Mouse (Mus musculus): ENCODE measurements around the gene Tigd3. TPM values are rescaled to one million over a fixed set of nuclear protein-coding genes. Genes with fewer than 3 reads are reported as not detected.

Gene Tigd3
- 2.1 and 2.2 TPM in 2 replicates for total RNA-seq (2012; rRNA removed)

DNA sequence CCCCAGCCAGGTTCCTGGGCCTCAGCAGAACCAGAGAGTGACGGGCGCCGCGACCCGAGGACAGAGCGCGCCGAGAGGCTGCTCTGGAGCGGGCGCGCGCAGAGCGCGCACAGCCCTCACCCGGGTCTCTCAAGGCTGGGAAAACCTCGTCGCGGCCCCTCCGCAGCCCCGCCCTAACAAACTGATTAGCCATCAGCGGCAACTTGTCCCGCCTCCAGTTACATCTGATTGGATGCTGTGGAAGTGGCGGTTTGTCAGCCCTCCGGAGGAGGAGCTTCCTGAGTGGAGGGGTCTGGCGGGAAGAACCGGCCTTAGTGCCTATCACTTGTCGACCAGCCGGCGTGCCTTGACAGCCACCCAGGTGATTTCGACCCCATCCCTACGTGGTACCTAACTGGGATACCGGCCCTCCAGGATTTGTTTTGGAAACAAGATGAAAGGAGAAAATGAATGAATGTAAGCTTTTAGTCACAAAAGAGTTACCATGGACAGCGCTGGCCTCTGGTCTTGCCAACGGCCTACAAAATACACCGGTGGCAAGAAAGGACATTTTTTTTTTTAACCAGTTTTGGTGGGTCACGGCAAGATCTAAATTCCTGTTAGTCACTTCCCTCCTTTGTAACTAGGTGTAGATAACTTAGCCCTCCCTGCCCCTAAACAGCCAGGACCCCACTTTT lies at the start of gene Tigd3:
Gene Tigd3 (minus strand): TSS at position 148 of the 677 bp plus-strand sequence.
- H3K27ac ChIP-seq (ENCODE audit: insufficient read depth, low read depth, low read length, poor library complexity, severe bottlenecking), result no peak within 1 kb of the TSS
- H3K36me3 ChIP-seq (ENCODE audit: control insufficient read depth, insufficient read depth, low read length, poor library complexity, severe bottlenecking), result peaks cover 9% of the 10 kb centered on the region
- peak; percentile 76 for TF ChIP-seq CHD2 (IDR thresholded peaks at IDR 0.05; ENCODE audit: low read depth, low read length)
- TF ChIP-seq ZNF384 (IDR thresholded peaks at IDR 0.05; ENCODE audit: low read depth, low read length), result no peak

DNA sequence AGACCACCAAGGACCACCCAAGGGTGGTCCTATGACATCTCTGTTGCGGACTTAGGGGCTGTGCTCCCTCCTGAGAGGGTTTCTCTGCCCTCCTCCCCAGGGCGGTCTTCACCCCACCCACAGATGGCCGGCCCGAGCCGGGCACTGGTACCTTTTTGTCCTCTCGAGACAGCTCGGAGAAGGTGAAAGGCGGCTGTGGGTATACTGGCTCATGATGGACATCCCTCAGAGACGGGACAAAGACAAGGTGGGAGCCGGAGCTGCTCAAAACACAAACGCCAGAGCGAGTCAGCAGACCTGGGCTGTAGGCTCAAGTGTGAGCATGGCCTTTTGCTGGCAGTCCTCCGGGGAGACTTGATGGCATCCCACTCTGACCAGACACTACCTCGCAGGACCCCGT lies 49.5 kb upstream of the Tigd3 start:
- Histone ChIP-seq H3K9ac (ENCODE audit: insufficient read depth, low read depth, low read length, poor library complexity, severe bottlenecking) (no peak overlapping the region), H3K4me3 (ENCODE audit: insufficient read depth in 1 of 2, low read depth in 1 of 2, low read length in 2 of 2, poor library complexity in 1 of 2, severe bottlenecking in 1 of 2) (no peak overlapping the region), H3K27ac (ENCODE audit: insufficient read depth, low read depth, low read length, poor library complexity, severe bottlenecking) (no peak overlapping the region), H3K4me1 (ENCODE audit: control insufficient read depth in 2 of 2, insufficient read depth in 2 of 2, low read length in 2 of 2, poor library complexity in 1 of 2) (peaks cover under 1 to 6% of the 10 kb centered on the region in 2 experiments; a peak in 2 of 4 replicates), H3K9me3 (ENCODE audit: control insufficient read depth, insufficient read depth, low read depth, low read length) (no peaks in the 10 kb centered on the region), H3K36me3 (ENCODE audit: control insufficient read depth, insufficient read depth, low read length, poor library complexity, severe bottlenecking) (peaks cover 80% of the 10 kb centered on the region)
- in situ Hi-C loops (cut with MboI; ENCODE audit: low sequenced_read_pairs in 2 of 2, unreplicated experiment in 2 of 2), result no loop called here
- TF ChIP-seq CHD2 (IDR thresholded peaks at IDR 0.05; ENCODE audit: low read depth, low read length), result no peak
- no peak for DNase-seq (ENCODE audit: low read depth, low spot score)

More for the DNA sequence above, at the start of gene Tigd3:
- Histone ChIP-seq H3K9me3 (ENCODE audit: control insufficient read depth, insufficient read depth, low read depth, low read length) (no peaks in the 10 kb centered on the region), H3K4me1 (ENCODE audit: control insufficient read depth in 2 of 2, insufficient read depth in 2 of 2, low read length in 2 of 2, poor library complexity in 1 of 2) (peaks cover 0 to 7% of the 10 kb centered on the region in 2 experiments; a peak in 1 of 4 replicates), H3K9ac (ENCODE audit: insufficient read depth, low read depth, low read length, poor library complexity, severe bottlenecking) (peak within 1 kb of the TSS; percentile 75), H3K4me3 (ENCODE audit: insufficient read depth in 1 of 2, low read depth in 1 of 2, low read length in 2 of 2, poor library complexity in 1 of 2, severe bottlenecking in 1 of 2) (peak within 1 kb of the TSS; percentile 73 to 77)
- in situ Hi-C loops (cut with MboI; ENCODE audit: low sequenced_read_pairs in 2 of 2, unreplicated experiment in 2 of 2), result no loop called here
- DNase-seq (ENCODE audit: low read depth, low spot score), result peak; percentile 95

DNA sequence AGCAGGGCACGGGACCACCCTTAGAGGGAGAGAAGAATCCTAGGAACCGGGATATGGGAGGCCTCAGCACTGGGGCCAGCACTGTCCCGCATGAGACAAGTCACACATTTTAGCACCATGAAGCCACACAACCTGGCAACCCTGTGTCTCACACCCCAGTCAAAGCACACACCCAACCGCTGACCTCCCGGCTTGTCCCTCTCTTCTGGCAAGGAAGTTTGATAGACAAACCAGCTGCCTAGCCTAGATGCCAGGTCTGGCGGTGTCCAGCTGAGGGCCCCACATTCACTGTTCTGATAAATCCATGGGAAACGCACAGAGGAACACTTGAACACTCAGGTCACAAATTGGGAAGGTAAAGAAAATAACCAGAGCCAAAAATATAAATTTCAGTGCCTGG lies 48.6 kb upstream of the Tigd3 start:
- in situ Hi-C loops (cut with MboI; ENCODE audit: low sequenced_read_pairs in 2 of 2, unreplicated experiment in 2 of 2), result no loop called here
- no peaks in the 10 kb centered on the region for H3K9me3 ChIP-seq (ENCODE audit: control insufficient read depth, insufficient read depth, low read depth, low read length)
- H3K4me3 ChIP-seq (ENCODE audit: insufficient read depth in 1 of 2, low read depth in 1 of 2, low read length in 2 of 2, poor library complexity in 1 of 2, severe bottlenecking in 1 of 2), result no peak overlapping the region
- peaks cover 74% of the 10 kb centered on the region for H3K36me3 ChIP-seq (ENCODE audit: control insufficient read depth, insufficient read depth, low read length, poor library complexity, severe bottlenecking)
- no peak overlapping the region for H3K9ac ChIP-seq (ENCODE audit: insufficient read depth, low read depth, low read length, poor library complexity, severe bottlenecking)
- no peak for TF ChIP-seq HCFC1 (IDR thresholded peaks at IDR 0.05; ENCODE audit: borderline replicate concordance, insufficient read depth, low read length)
- no peak for TF ChIP-seq ZC3H11A (IDR thresholded peaks at IDR 0.05; ENCODE audit: borderline replicate concordance, low read depth, low read length)
- TF ChIP-seq CHD2 (IDR thresholded peaks at IDR 0.05; ENCODE audit: low read depth, low read length), result no peak
- TF ChIP-seq ZNF384 (IDR thresholded peaks at IDR 0.05; ENCODE audit: low read depth, low read length), result no peak
- TF ChIP-seq MAFK (IDR thresholded peaks at IDR 0.05; ENCODE audit: insufficient read depth, low read depth, low read length), result no peak
- H3K4me1 ChIP-seq (ENCODE audit: control insufficient read depth in 2 of 2, insufficient read depth in 2 of 2, low read length in 2 of 2, poor library complexity in 1 of 2), result peaks cover 1 to 6% of the 10 kb centered on the region in 2 experiments; a peak in 2 of 4 replicates
- no peak overlapping the region for H3K27ac ChIP-seq (ENCODE audit: insufficient read depth, low read depth, low read length, poor library complexity, severe bottlenecking)
- no peak for DNase-seq (ENCODE audit: low read depth, low spot score)

DNA sequence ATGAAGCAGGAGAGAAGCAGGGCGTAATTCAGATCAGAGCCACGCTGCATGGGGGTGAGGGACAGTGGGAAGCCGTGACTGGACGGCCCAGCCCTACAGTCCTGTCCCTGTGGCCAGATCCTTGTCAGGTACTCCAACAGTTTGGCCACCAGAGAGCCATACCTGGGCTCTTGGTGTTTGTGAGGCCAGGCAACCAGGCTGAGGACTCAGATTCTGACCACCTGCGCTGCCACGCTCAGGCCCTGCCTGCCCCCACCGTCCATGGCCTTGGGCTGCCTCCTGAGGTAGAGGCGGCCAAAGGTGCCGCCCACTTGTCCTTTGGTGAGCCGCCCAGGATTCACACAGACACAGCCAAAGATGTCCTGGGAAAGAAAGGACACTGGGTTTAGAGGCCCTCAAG lies 46.7 kb upstream of the Tigd3 start:
- in situ Hi-C loops (cut with MboI; ENCODE audit: low sequenced_read_pairs in 2 of 2, unreplicated experiment in 2 of 2), result no loop called here
- Histone ChIP-seq H3K4me3 (ENCODE audit: insufficient read depth in 1 of 2, low read depth in 1 of 2, low read length in 2 of 2, poor library complexity in 1 of 2, severe bottlenecking in 1 of 2) (no peak overlapping the region), H3K9ac (ENCODE audit: insufficient read depth, low read depth, low read length, poor library complexity, severe bottlenecking) (no peak overlapping the region), H3K27ac (ENCODE audit: insufficient read depth, low read depth, low read length, poor library complexity, severe bottlenecking) (no peak overlapping the region), H3K36me3 (ENCODE audit: control insufficient read depth, insufficient read depth, low read length, poor library complexity, severe bottlenecking) (peaks cover 58% of the 10 kb centered on the region), H3K4me1 (ENCODE audit: control insufficient read depth in 2 of 2, insufficient read depth in 2 of 2, low read length in 2 of 2, poor library complexity in 1 of 2) (peaks cover 1 to 6% of the 10 kb centered on the region in 2 experiments; a peak in 2 of 4 replicates), H3K9me3 (ENCODE audit: control insufficient read depth, insufficient read depth, low read depth, low read length) (no peaks in the 10 kb centered on the region)
- no peak for DNase-seq (ENCODE audit: low read depth, low spot score)
- TF ChIP-seq MAFK (IDR thresholded peaks at IDR 0.05; ENCODE audit: insufficient read depth, low read depth, low read length), result no peak
- no peak for TF ChIP-seq HCFC1 (IDR thresholded peaks at IDR 0.05; ENCODE audit: borderline replicate concordance, insufficient read depth, low read length)
- no peak for TF ChIP-seq ZC3H11A (IDR thresholded peaks at IDR 0.05; ENCODE audit: borderline replicate concordance, low read depth, low read length)
- TF ChIP-seq CHD2 (IDR thresholded peaks at IDR 0.05; ENCODE audit: low read depth, low read length), result no peak
- no peak for TF ChIP-seq ZNF384 (IDR thresholded peaks at IDR 0.05; ENCODE audit: low read depth, low read length)

DNA sequence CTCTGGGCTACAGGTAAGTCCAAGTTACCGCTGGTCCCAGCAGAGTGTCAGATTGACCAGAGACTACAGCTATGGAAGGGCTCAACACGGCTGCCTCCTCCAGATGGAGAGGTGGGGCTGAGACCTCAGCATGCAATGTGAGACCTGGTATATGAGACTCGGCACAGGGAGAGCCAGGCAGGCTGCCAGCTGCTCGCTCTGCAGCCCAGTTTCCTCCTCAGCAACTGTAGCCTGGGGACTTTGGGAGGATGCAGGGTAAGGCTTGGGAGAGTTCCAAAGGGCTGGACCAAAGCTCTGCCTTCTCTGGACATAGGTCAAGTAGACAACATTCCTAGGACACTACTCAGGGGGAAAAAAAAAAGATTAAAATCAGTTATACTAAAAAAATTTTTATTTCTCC lies 46.2 kb upstream of the Tigd3 start:
- Histone ChIP-seq H3K4me1 (ENCODE audit: control insufficient read depth in 2 of 2, insufficient read depth in 2 of 2, low read length in 2 of 2, poor library complexity in 1 of 2) (peaks cover 1 to 3% of the 10 kb centered on the region in 2 experiments; a peak in 2 of 4 replicates), H3K9me3 (ENCODE audit: control insufficient read depth, insufficient read depth, low read depth, low read length) (no peaks in the 10 kb centered on the region), H3K4me3 (ENCODE audit: insufficient read depth in 1 of 2, low read depth in 1 of 2, low read length in 2 of 2, poor library complexity in 1 of 2, severe bottlenecking in 1 of 2) (no peak overlapping the region), H3K9ac (ENCODE audit: insufficient read depth, low read depth, low read length, poor library complexity, severe bottlenecking) (no peak overlapping the region), H3K27ac (ENCODE audit: insufficient read depth, low read depth, low read length, poor library complexity, severe bottlenecking) (no peak overlapping the region), H3K36me3 (ENCODE audit: control insufficient read depth, insufficient read depth, low read length, poor library complexity, severe bottlenecking) (peaks cover 53% of the 10 kb centered on the region)
- in situ Hi-C loops (cut with MboI; ENCODE audit: low sequenced_read_pairs in 2 of 2, unreplicated experiment in 2 of 2), result no loop called here
- TF ChIP-seq ZC3H11A (IDR thresholded peaks at IDR 0.05; ENCODE audit: borderline replicate concordance, low read depth, low read length), result no peak
- TF ChIP-seq ZNF384 (IDR thresholded peaks at IDR 0.05; ENCODE audit: low read depth, low read length), result no peak
- TF ChIP-seq CHD2 (IDR thresholded peaks at IDR 0.05; ENCODE audit: low read depth, low read length), result no peak
- no peak for TF ChIP-seq HCFC1 (IDR thresholded peaks at IDR 0.05; ENCODE audit: borderline replicate concordance, insufficient read depth, low read length)
- no peak for TF ChIP-seq MAFK (IDR thresholded peaks at IDR 0.05; ENCODE audit: insufficient read depth, low read depth, low read length)
- no peak for DNase-seq (ENCODE audit: low read depth, low spot score)

Data from ES-E14 (cell line).